Mouse (Mus musculus) c-Kit-positive CD71-positive TER-119-positive erythroid progenitor cells, embryonic 14.5 days (primary cell): ENCODE measurements around the gene Pole4.

Experiments used
- DNase-seq: peaks from one replicate; pipeline ENCODE4 v3.0.0-alpha.2; 2013; ENCODE audit warnings: low spot score

Gene Pole4

GRCm38 (mm10) chr6:82705221-82705620 lies at the start of gene Pole4:
Gene Pole4, minus strand, starts transcription at chr6:82705365.
- DNase-seq, result no peak

GRCm38 (mm10) chr6:82754769-82755168 lies 49.6 kb upstream of the Pole4 start:
- no peak for DNase-seq

GRCm38 (mm10) chr6:82753638-82754361 lies 48.6 kb upstream of the Pole4 start:
- no peak for DNase-seq

- DNase-seq, result no peak
Measured at GRCm38 (mm10) chr6:82753061-82753460, 47.9 kb upstream of the Pole4 start.

- no peak for DNase-seq
Measured at GRCm38 (mm10) chr6:82751791-82752190, 46.6 kb upstream of the Pole4 start.

- DNase-seq, result no peak
Measured at GRCm38 (mm10) chr6:82751031-82751430, 45.9 kb upstream of the Pole4 start.

- DNase-seq, result no peak
Measured at GRCm38 (mm10) chr6:82750063-82750462, 44.9 kb upstream of the Pole4 start.

- DNase-seq, result no peak
Measured at GRCm38 (mm10) chr6:82748106-82748672, 43.0 kb upstream of the Pole4 start.

GRCm38 (mm10) chr6:82747085-82747484 lies 41.9 kb upstream of the Pole4 start:
- no peak for DNase-seq

- DNase-seq, result no peak
Measured at GRCm38 (mm10) chr6:82744553-82744952, 39.4 kb upstream of the Pole4 start.

- DNase-seq, result no peak
Measured at GRCm38 (mm10) chr6:82741518-82741880, 36.3 kb upstream of the Pole4 start.

- DNase-seq, result no peak
Measured at GRCm38 (mm10) chr6:82740868-82741517, 35.8 kb upstream of the Pole4 start.

- DNase-seq, result peak; percentile 60
Measured at GRCm38 (mm10) chr6:82740269-82740668, 35.1 kb upstream of the Pole4 start.

GRCm38 (mm10) chr6:82737634-82738540 lies 32.7 kb upstream of the Pole4 start:
- no peak for DNase-seq

GRCm38 (mm10) chr6:82736626-82737600 lies 31.7 kb upstream of the Pole4 start:
- no peak for DNase-seq

GRCm38 (mm10) chr6:82735347-82735746 lies 30.2 kb upstream of the Pole4 start:
- DNase-seq, result no peak

- no peak for DNase-seq
Measured at GRCm38 (mm10) chr6:82728635-82729034, 23.5 kb upstream of the Pole4 start.

GRCm38 (mm10) chr6:82727206-82727605 lies 22.0 kb upstream of the Pole4 start:
- DNase-seq, result no peak

GRCm38 (mm10) chr6:82723321-82723720 lies 18.2 kb upstream of the Pole4 start:
- DNase-seq, result no peak

- DNase-seq, result no peak
Measured at GRCm38 (mm10) chr6:82716126-82716525, 11.0 kb upstream of the Pole4 start.

- DNase-seq, result no peak
Measured at GRCm38 (mm10) chr6:82715653-82716052, 10.5 kb upstream of the Pole4 start.
